Mouse (Mus musculus) midbrain, embryonic 12.5 days (tissue): ENCODE measurements around the gene Car10. TPM values are rescaled to one million over a fixed set of nuclear protein-coding genes. Genes with fewer than 3 reads are reported as not detected.

ENCODE experiments used
- ATAC-seq: fragments of 200-750 bp; cut with Nextera tagmentation; 2 replicates; pipeline ENCODE4 v1.8.0; 2017; ENCODE audit warnings: low read depth, moderate TSS enrichment, moderate library complexity; ENCODE audit not compliant: low FRiP score
- H3K27ac ChIP-seq: fragments of 300-500 bp; sonication (generic); replicated peaks from 2 replicates; pipeline ENCODE4 v1.5.1; 2016; ENCODE audit warnings: mild to moderate bottlenecking
- H3K27me3 ChIP-seq: fragments of 300-500 bp; sonication (generic); 2 replicates; pipeline ENCODE4 v1.6.1; 2016; ENCODE audit warnings: mild to moderate bottlenecking
- H3K36me3 ChIP-seq: fragments of 300-500 bp; sonication (generic); 2 replicates; pipeline ENCODE4 v1.6.1; 2016
- H3K4me1 ChIP-seq: fragments of 300-500 bp; sonication (generic); 2 replicates; pipeline ENCODE4 v1.6.1; 2016
- H3K4me2 ChIP-seq: fragments of 300-500 bp; sonication (generic); replicated peaks from 2 replicates; pipeline ENCODE4 v1.6.1; 2016; ENCODE audit warnings: mild to moderate bottlenecking, moderate library complexity
- H3K4me3 ChIP-seq: fragments of 300-500 bp; sonication (generic); 2 replicates; pipeline ENCODE4 v1.5.1; 2016; ENCODE audit warnings: mild to moderate bottlenecking
- H3K9ac ChIP-seq: fragments of 300-500 bp; sonication (generic); replicated peaks from 2 replicates; pipeline ENCODE4 v1.6.1; 2016; ENCODE audit warnings: mild to moderate bottlenecking, moderate library complexity
- H3K9me3 ChIP-seq: fragments of 300-500 bp; sonication (generic); 2 replicates; pipeline ENCODE4 v1.6.1; 2016; ENCODE audit warnings: mild to moderate bottlenecking
- WGBS: fragments of 180-500 bp; shearing (Covaris S2); methylation state at CpG from one replicate; pipeline ENCODE4 v1.1.7; 2016; 5-methylcytosine and 5-hydroxymethylcytosine counted together
- polyA plus RNA-seq: library from polyadenylated mRNA; unstranded; fragments of >200 nt; fragmentation: Nextera tagmentation; extraction: Ambion mirVana; gene quantifications from 2 replicates; pipeline ENCODE4 v1.2.1, GENCODE M21; 2016

Car10 gene
- polyA plus RNA-seq, 1 experiment from 2014 or later = 4.6 TPM

- Histone ChIP-seq H3K4me2 (no peak overlapping the region; the same call in 1 of the 2 replicates), H3K36me3 (no peaks in the 10 kb centered on the region), H3K9me3 (no peaks in the 10 kb centered on the region), H3K4me1 (peaks cover 4% of the 10 kb centered on the region; the same call in 1 of the 2 replicates), H3K27me3 (no peaks in the 10 kb centered on the region), H3K4me3 (no peak overlapping the region), H3K27ac (no peak overlapping the region), H3K9ac (no peak overlapping the region)
- ATAC-seq = peak; percentile 66
- WGBS = 43% methylated on average over 10 of the region's 10 CpGs
Measured at GRCm38 (mm10) chr11:93471573-93472179, 373.8 kb downstream of the Car10 start.

- Histone ChIP-seq H3K36me3 (no peaks in the 10 kb centered on the region), H3K4me3 (no peak overlapping the region), H3K9me3 (no peaks in the 10 kb centered on the region), H3K27me3 (no peaks in the 10 kb centered on the region), H3K4me2 (no peak overlapping the region), H3K4me1 (no peaks in the 10 kb centered on the region), H3K9ac (no peak overlapping the region), H3K27ac (no peak overlapping the region)
- 86% methylated on average over 4 of the region's 4 CpGs for WGBS
- no peak for ATAC-seq
Measured at GRCm38 (mm10) chr11:93484661-93485060, 386.8 kb downstream of the Car10 start.

DNA sequence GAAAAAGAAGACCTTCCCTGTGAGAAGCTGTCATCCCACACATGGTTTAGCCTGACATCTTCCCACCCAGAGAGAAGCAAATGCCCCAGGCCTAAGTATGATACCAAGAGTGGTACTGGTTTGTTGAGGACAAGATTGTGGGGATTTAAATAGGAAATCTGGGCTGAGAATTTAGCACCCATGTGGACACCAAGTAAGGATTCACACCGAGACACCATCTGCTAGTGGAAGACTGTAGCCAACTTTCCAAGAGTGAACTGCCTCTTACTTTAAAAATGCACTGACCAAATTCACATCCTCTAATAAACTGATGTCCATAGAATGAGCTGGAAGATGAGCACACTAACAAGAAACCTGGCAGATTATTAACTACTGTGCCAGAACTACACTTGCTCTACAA lies 389.2 kb downstream of the Car10 start:
- no peak overlapping the region for H3K27ac ChIP-seq
- ATAC-seq = no peak
- H3K27me3 ChIP-seq = no peaks in the 10 kb centered on the region
- no peaks in the 10 kb centered on the region for H3K4me1 ChIP-seq
- H3K9me3 ChIP-seq = no peaks in the 10 kb centered on the region
- H3K4me3 ChIP-seq = no peak overlapping the region
- WGBS = 94% methylated on average over 1 of the region's 1 CpGs
- no peaks in the 10 kb centered on the region for H3K36me3 ChIP-seq
- H3K4me2 ChIP-seq = no peak overlapping the region
- no peak overlapping the region for H3K9ac ChIP-seq

DNA sequence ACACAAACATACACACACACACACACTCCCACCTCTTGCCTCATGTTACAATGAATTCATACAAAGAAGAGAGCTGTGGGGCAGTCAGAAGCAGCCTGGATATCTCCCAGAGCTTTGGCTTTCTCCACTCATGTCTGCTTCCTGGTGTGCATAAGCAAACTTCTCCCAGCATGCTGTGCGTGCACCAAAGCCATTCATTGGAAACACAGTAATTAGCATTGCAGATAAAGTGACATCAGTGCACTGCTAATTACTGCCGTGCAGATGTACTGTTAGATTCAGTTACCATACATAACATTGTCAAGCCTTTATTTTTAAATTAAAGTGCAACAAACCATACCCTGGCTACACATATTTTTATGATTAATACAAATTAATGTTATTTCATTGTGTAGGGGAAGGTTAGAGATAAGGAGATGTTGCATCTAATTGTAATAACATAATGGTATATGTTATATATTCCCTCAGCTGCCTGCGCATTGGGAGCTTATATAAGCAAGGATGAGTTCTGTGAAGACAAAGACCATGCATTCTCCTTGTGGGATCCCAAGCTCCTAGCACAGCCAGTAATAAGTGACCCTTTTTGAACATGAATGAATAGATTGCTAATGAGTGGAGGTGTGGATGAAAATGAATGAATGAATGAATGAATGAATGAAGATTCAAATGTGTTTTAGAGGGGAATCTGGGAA lies 390.2 kb downstream of the Car10 start:
- H3K4me2 ChIP-seq = no peak overlapping the region
- H3K36me3 ChIP-seq = no peaks in the 10 kb centered on the region
- ATAC-seq = no peak
- H3K4me3 ChIP-seq = no peak overlapping the region
- no peak overlapping the region for H3K9ac ChIP-seq
- H3K27ac ChIP-seq = no peak overlapping the region
- H3K9me3 ChIP-seq = no peaks in the 10 kb centered on the region
- 76% methylated on average over 3 of the region's 3 CpGs for WGBS
- H3K27me3 ChIP-seq = no peaks in the 10 kb centered on the region
- H3K4me1 ChIP-seq = no peaks in the 10 kb centered on the region

- no peak overlapping the region for H3K27ac ChIP-seq
- H3K27me3 ChIP-seq = no peaks in the 10 kb centered on the region
- no peaks in the 10 kb centered on the region for H3K9me3 ChIP-seq
- no peaks in the 10 kb centered on the region for H3K36me3 ChIP-seq
- H3K4me2 ChIP-seq = no peak overlapping the region
- ATAC-seq = no peak
- H3K4me3 ChIP-seq = no peak overlapping the region
- no peak overlapping the region for H3K9ac ChIP-seq
- H3K4me1 ChIP-seq = no peaks in the 10 kb centered on the region
- 86% methylated on average over 11 of the region's 11 CpGs for WGBS
Measured at GRCm38 (mm10) chr11:93490211-93490820, 392.5 kb downstream of the Car10 start.

DNA sequence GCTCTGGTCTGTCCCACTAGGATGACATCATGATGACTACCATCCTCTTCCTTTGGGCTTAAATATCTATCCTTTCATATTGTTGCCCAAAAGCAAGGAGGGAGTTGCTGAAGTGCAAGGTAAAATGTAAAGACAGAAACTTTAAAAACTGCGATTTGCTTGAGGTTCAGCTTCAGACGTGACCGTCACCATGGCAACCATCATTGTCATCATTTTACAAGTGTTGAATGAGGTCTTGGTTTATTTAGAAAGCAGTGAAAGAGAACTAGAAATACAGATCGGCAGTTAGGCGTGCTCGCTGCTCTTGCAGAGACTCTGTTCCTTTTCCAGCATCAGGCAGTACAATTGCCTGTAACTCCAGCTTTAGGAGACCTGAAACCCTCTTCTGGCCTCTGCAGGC lies 400.1 kb downstream of the Car10 start:
- ATAC-seq = no peak
- Histone ChIP-seq H3K9ac (no peak overlapping the region), H3K4me3 (no peak overlapping the region), H3K36me3 (no peaks in the 10 kb centered on the region), H3K4me2 (no peak overlapping the region), H3K9me3 (no peaks in the 10 kb centered on the region), H3K27me3 (no peaks in the 10 kb centered on the region), H3K4me1 (no peaks in the 10 kb centered on the region; the same call in 1 of the 2 replicates), H3K27ac (no peak overlapping the region)
- WGBS = 73% methylated on average over 6 of the region's 6 CpGs

GRCm38 (mm10) chr11:93500442-93500841 lies 402.6 kb downstream of the Car10 start:
- ATAC-seq = peak; percentile 68
- H3K27ac ChIP-seq = no peak overlapping the region
- no peaks in the 10 kb centered on the region for H3K36me3 ChIP-seq
- H3K9ac ChIP-seq = no peak overlapping the region
- H3K9me3 ChIP-seq = no peaks in the 10 kb centered on the region
- no peaks in the 10 kb centered on the region for H3K27me3 ChIP-seq
- 34% methylated on average over 4 of the region's 4 CpGs for WGBS
- H3K4me3 ChIP-seq = no peak overlapping the region
- H3K4me1 ChIP-seq = no peaks in the 10 kb centered on the region; the same call in 1 of the 2 replicates
- H3K4me2 ChIP-seq = no peak overlapping the region

- no peaks in the 10 kb centered on the region for H3K36me3 ChIP-seq
- no peak overlapping the region for H3K9ac ChIP-seq
- no peaks in the 10 kb centered on the region; the same call in 1 of the 2 replicates for H3K4me1 ChIP-seq
- H3K27me3 ChIP-seq = no peaks in the 10 kb centered on the region
- H3K27ac ChIP-seq = no peak overlapping the region
- ATAC-seq = no peak
- WGBS = 82% methylated on average over 5 of the region's 5 CpGs
- H3K4me2 ChIP-seq = no peak overlapping the region
- no peaks in the 10 kb centered on the region for H3K9me3 ChIP-seq
- no peak overlapping the region for H3K4me3 ChIP-seq
Measured at GRCm38 (mm10) chr11:93501671-93502070, 403.8 kb downstream of the Car10 start.

DNA sequence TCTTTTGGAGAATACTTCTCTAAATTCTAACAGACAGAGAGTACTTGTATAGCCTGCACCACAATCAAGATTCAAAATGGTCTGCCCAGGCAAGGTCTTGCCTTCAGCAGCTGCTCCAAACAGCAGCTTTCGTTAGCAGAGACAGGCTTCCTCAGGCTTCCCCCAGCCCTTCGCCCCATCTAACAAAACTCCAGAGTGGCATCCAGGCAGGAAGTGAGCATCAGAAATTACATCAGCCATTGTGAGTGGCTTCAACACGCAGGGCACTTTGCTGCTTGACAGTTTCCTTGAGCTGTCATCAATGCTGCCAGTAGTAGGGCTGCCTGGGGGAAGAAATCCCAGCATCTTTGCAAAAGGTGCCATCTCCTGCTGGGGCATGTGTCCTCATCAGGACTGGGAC lies 405.0 kb downstream of the Car10 start:
- 87% methylated on average over 3 of the region's 3 CpGs for WGBS
- no peak overlapping the region for H3K4me3 ChIP-seq
- no peaks in the 10 kb centered on the region; the same call in 1 of the 2 replicates for H3K4me1 ChIP-seq

GRCm38 (mm10) chr11:93503469-93503868 lies 405.6 kb downstream of the Car10 start:
- Histone ChIP-seq H3K4me2 (no peak overlapping the region), H3K27me3 (no peaks in the 10 kb centered on the region), H3K9ac (no peak overlapping the region), H3K27ac (no peak overlapping the region), H3K36me3 (no peaks in the 10 kb centered on the region), H3K9me3 (no peaks in the 10 kb centered on the region), H3K4me3 (no peak overlapping the region), H3K4me1 (no peaks in the 10 kb centered on the region; the same call in 1 of the 2 replicates)
- WGBS = 31% methylated on average over 2 of the region's 2 CpGs
- ATAC-seq = no peak

More for the DNA sequence above, 405.0 kb downstream of the Car10 start:
- no peaks in the 10 kb centered on the region for H3K36me3 ChIP-seq
- no peak overlapping the region for H3K4me2 ChIP-seq
- ATAC-seq = no peak
- no peak overlapping the region for H3K27ac ChIP-seq
- H3K27me3 ChIP-seq = no peaks in the 10 kb centered on the region
- H3K9me3 ChIP-seq = no peaks in the 10 kb centered on the region
- H3K9ac ChIP-seq = no peak overlapping the region

GRCm38 (mm10) chr11:93509527-93510235 lies 411.9 kb downstream of the Car10 start:
- 60% methylated on average over 11 of the region's 11 CpGs for WGBS
- ATAC-seq = no peak

GRCm38 (mm10) chr11:93512843-93513242 lies 415.0 kb downstream of the Car10 start:
- H3K27me3 ChIP-seq = no peaks in the 10 kb centered on the region
- 0 out of 2 replicates have a peak, but pooled peaks cover 4% of the 10 kb centered on the region for H3K4me1 ChIP-seq
- no peak overlapping the region for H3K27ac ChIP-seq
- H3K36me3 ChIP-seq = no peaks in the 10 kb centered on the region
- WGBS = 93% methylated on average over 2 of the region's 2 CpGs
- H3K4me3 ChIP-seq = no peak overlapping the region
- H3K9me3 ChIP-seq = no peaks in the 10 kb centered on the region
- H3K9ac ChIP-seq = no peak overlapping the region
- no peak overlapping the region for H3K4me2 ChIP-seq
- ATAC-seq = no peak

More at GRCm38 (mm10) chr11:93509527-93510235, 411.9 kb downstream of the Car10 start:
- H3K9ac ChIP-seq = no peak overlapping the region
- H3K27ac ChIP-seq = no peak overlapping the region
- H3K4me3 ChIP-seq = no peak overlapping the region
- 0 out of 2 replicates have a peak, but pooled peaks cover 4% of the 10 kb centered on the region for H3K4me1 ChIP-seq
- no peaks in the 10 kb centered on the region for H3K9me3 ChIP-seq
- H3K36me3 ChIP-seq = no peaks in the 10 kb centered on the region
- no peak overlapping the region for H3K4me2 ChIP-seq
- H3K27me3 ChIP-seq = no peaks in the 10 kb centered on the region
